ENCODE assay signal across 12 mouse cellular contexts in the genomic region with DNA sequence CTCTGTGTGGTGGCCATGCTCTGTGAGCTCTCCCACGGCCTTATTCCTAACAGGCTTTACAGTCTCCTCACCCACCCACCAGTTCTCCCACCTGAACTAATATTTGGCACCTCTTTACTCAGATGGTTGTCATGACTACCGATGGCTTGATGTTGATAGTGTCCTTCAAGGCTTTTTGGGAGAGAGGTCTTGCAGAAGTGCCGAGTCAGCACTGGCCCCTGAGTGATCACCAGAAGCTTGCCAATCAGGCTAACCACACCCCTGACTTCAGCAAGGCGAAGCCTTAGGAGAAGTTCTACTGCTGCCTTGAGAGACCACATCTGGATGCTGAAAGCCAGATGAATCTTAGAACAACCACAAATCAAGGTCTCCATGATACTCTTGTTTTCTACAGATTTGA.
DNase-seq lines count a peak whose midpoint lies in the region; ATAC-seq and TF ChIP-seq lines count a peak whose summit lies in the region.
"Had no signal": no experiment of that assay in that cellular context is flagged by ENCODE, and none has a peak within 500 bp of the region (broad histone marks: within the 10 kb centered on the region; RNA-seq: fewer than 3 reads in every experiment).

No protein-coding gene starts in this region.

- DNase-seq in forebrain, embryonic 14.5 days (ENCODE audit: low spot score) = no peak
- peak; percentile 66 for DNase-seq in lung, embryonic 14.5 days
- no peak for DNase-seq in lung, adult 18-20 months
- DNase-seq in left cerebral cortex, adult 18-20 months (ENCODE audit: low spot score in 2 of 2) = no peak
- DNase-seq: right cerebral cortex, postnatal 4 days had no signal

- no peaks in the 10 kb centered on the region for H3K79me2 ChIP-seq in myocyte (ENCODE audit: control insufficient read depth, insufficient read depth)

- H3K27ac ChIP-seq in forebrain, embryonic 14.5 days (ENCODE audit: low read depth, low read length) = peak overlapping the region; percentile 34; the same call in 1 of the 2 replicates
- H3K27ac ChIP-seq in forebrain, embryonic 12.5 days = no peak overlapping the region
- H3K27ac ChIP-seq in lung, embryonic 14.5 days (ENCODE audit: low read depth) = peak overlapping the region; percentile 74
- peak overlapping the region; percentile 51 for H3K27ac ChIP-seq in embryonic fibroblast, embryonic 13.5 days (ENCODE audit: insufficient read depth, low read length)
- H3K27ac ChIP-seq: left cerebral cortex, adult 2 months had no signal

- no peak overlapping the region for H3K4me2 ChIP-seq in forebrain, embryonic 14.5 days (ENCODE audit: low read length)
- no peak overlapping the region for H3K4me2 ChIP-seq in forebrain, embryonic 12.5 days
- no peak overlapping the region for H3K4me2 ChIP-seq in lung, embryonic 14.5 days
- peak overlapping the region; percentile 31 for H3K4me2 ChIP-seq in myocyte (ENCODE audit: low read depth)

- no peak for ATAC-seq in forebrain, embryonic 14.5 days
- ATAC-seq in forebrain, embryonic 12.5 days (ENCODE audit: low FRiP score) = no peak
- 0 out of 2 replicates have a peak, but pooled peaks have one; percentile 21 for ATAC-seq in lung, embryonic 14.5 days (ENCODE audit: insufficient read depth)
- no peak for ATAC-seq in frontal cortex, adult (ENCODE audit: low TSS enrichment)
- ATAC-seq: activated CD4-positive, CD25-positive, alpha-beta regulatory T cell, adult 4 months had no signal

- H3K9ac ChIP-seq in forebrain, embryonic 14.5 days (ENCODE audit: low read length) = no peak overlapping the region
- no peak overlapping the region for H3K9ac ChIP-seq in forebrain, embryonic 12.5 days
- H3K9ac ChIP-seq in lung, embryonic 14.5 days = no peak overlapping the region

- H3K36me3 ChIP-seq in forebrain, embryonic 14.5 days (ENCODE audit: control insufficient read depth, insufficient read depth, low read length) = no peaks in the 10 kb centered on the region
- H3K36me3 ChIP-seq in forebrain, embryonic 12.5 days (replicated peaks) = no peaks in the 10 kb centered on the region
- H3K36me3 ChIP-seq in lung, embryonic 14.5 days (ENCODE audit: insufficient read depth) = no peaks in the 10 kb centered on the region
- H3K36me3 ChIP-seq in myocyte (ENCODE audit: control insufficient read depth, insufficient read depth) = no peaks in the 10 kb centered on the region

- 74% methylated on average over 4 of the region's 4 CpGs for WGBS in forebrain, embryonic 14.5 days
- 72% methylated on average over 4 of the region's 4 CpGs for WGBS in forebrain, embryonic 12.5 days
- 36% methylated on average over 4 of the region's 4 CpGs for WGBS in lung, embryonic 14.5 days

- H3ac ChIP-seq in myocyte (ENCODE audit: control insufficient read depth, insufficient read length) = no peak overlapping the region

- H3K9me3 ChIP-seq in forebrain, embryonic 14.5 days (replicated peaks; ENCODE audit: control insufficient read depth, low read length) = no peaks in the 10 kb centered on the region
- no peaks in the 10 kb centered on the region for H3K9me3 ChIP-seq in forebrain, embryonic 12.5 days
- no peaks in the 10 kb centered on the region for H3K9me3 ChIP-seq in lung, embryonic 14.5 days (ENCODE audit: low read depth, low read length)
- H3K9me3 ChIP-seq: megakaryocyte, embryonic 14.5 days had no signal

- H3K27me3 ChIP-seq in forebrain, embryonic 14.5 days (replicated peaks; ENCODE audit: control insufficient read depth, insufficient read depth, low read length) = no peaks in the 10 kb centered on the region
- no peaks in the 10 kb centered on the region for H3K27me3 ChIP-seq in forebrain, embryonic 12.5 days
- H3K27me3 ChIP-seq in lung, embryonic 14.5 days (ENCODE audit: insufficient read depth, low read length) = no peaks in the 10 kb centered on the region
- no peaks in the 10 kb centered on the region for H3K27me3 ChIP-seq in myocyte (ENCODE audit: control insufficient read depth, insufficient read depth, insufficient read length)
- H3K27me3 ChIP-seq: megakaryocyte, embryonic 14.5 days had no signal

- no peak for TF ChIP-seq POLR2A in embryonic fibroblast, embryonic 13.5 days (IDR thresholded peaks at IDR 0.05; ENCODE audit: low read depth, low read length)
- no peak for TF ChIP-seq POLR2A in myocyte (IDR thresholded peaks at IDR 0.05; ENCODE audit: insufficient read length, low read depth)

- peaks cover 16% of the 10 kb centered on the region; the same call in 1 of the 2 replicates for H3K4me1 ChIP-seq in forebrain, embryonic 14.5 days (ENCODE audit: control insufficient read depth, insufficient read depth, low read length)
- peaks cover 46% of the 10 kb centered on the region for H3K4me1 ChIP-seq in forebrain, embryonic 12.5 days
- peaks cover 38% of the 10 kb centered on the region for H3K4me1 ChIP-seq in lung, embryonic 14.5 days (ENCODE audit: insufficient read depth)
- H3K4me1 ChIP-seq in embryonic fibroblast, embryonic 13.5 days (ENCODE audit: control insufficient read depth, insufficient read depth, low read length) = peaks cover 10% of the 10 kb centered on the region

- no peak overlapping the region for H3K4me3 ChIP-seq in forebrain, embryonic 14.5 days (ENCODE audit: low read depth, low read length)
- H3K4me3 ChIP-seq in forebrain, embryonic 12.5 days (replicated peaks) = no peak overlapping the region
- H3K4me3 ChIP-seq in lung, embryonic 14.5 days (ENCODE audit: low read depth, low read length) = no peak overlapping the region
- H3K4me3 ChIP-seq in embryonic fibroblast, embryonic 13.5 days (ENCODE audit: insufficient read depth, low read length) = no peak overlapping the region
- H3K4me3 ChIP-seq in myocyte = no peak overlapping the region
- H3K4me3 ChIP-seq: left cerebral cortex, adult 2 months; megakaryocyte, embryonic 14.5 days had no signal

- no peak for TF ChIP-seq CTCF in lung, embryonic 14.5 days (IDR thresholded peaks at IDR 0.05; ENCODE audit: low read depth)
- TF ChIP-seq CTCF in embryonic fibroblast, embryonic 13.5 days (IDR thresholded peaks at IDR 0.05; ENCODE audit: borderline replicate concordance, insufficient read depth, low read length) = no peak

TF ChIP-seq in myocyte, 11 proteins besides CTCF, POLR2A, EP300 and RAD21:
- TF ChIP-seq USF1 (IDR thresholded peaks at IDR 0.05; ENCODE audit: low read depth) (no peak), MYOD1 (IDR thresholded peaks at IDR 0.05; ENCODE audit: control insufficient read depth in 1 of 3, insufficient read length in 2 of 3, low read depth in 2 of 3) (no peak), TCF12 (IDR thresholded peaks at IDR 0.05; ENCODE audit: insufficient read depth, poor library complexity, severe bottlenecking) (no peak), E2F4 (IDR thresholded peaks at IDR 0.05; ENCODE audit: insufficient read depth) (no peak), MYOG (IDR thresholded peaks at IDR 0.05; ENCODE audit: control insufficient read depth in 1 of 3, insufficient read depth in 1 of 3, insufficient read length in 2 of 3, low read depth in 2 of 3) (no peak), TCF3 (IDR thresholded peaks at IDR 0.05; ENCODE audit: insufficient read length, low read depth) (no peak), POLR2AphosphoS2 (IDR thresholded peaks at IDR 0.05; ENCODE audit: insufficient read length, low read depth) (no peak), CEBPB (IDR thresholded peaks at IDR 0.05; ENCODE audit: insufficient read depth, poor library complexity, severe bottlenecking) (no peak), REST (IDR thresholded peaks at IDR 0.05; ENCODE audit: insufficient read depth, insufficient read length) (no peak), SRF (IDR thresholded peaks at IDR 0.05; ENCODE audit: control insufficient read depth, insufficient read length, low read depth) (no peak), MAX (IDR thresholded peaks at IDR 0.05; ENCODE audit: low read depth) (no peak)
